Mouse (Mus musculus) CH12.LX (cell line): ENCODE results near the gene Tmem214.

Source experiments
- CTCF ChIP-seq, 2 experiments: IDR thresholded peaks in 1 of 2; conservative IDR thresholded peaks in 1 of 2; 2 replicates each; pipeline ENCODE4 v1.5.1; 2011 to 2012; ENCODE audit warnings: low read depth in 2 of 2, low read length in 2 of 2, improper control_type of control experiment in 1 of 2, inconsistent platforms in 1 of 2, mild to moderate bottlenecking in 1 of 2, moderate library complexity in 1 of 2
- E2F4 ChIP-seq: IDR thresholded peaks from 2 replicates; pipeline ENCODE4 v1.6.1; 2011; ENCODE audit warnings: low read depth, low read length, improper control_type of control experiment; ENCODE audit not compliant: insufficient replicate concordance
- ELF1 ChIP-seq: IDR thresholded peaks from 2 replicates; pipeline ENCODE4 v1.6.1; 2014; ENCODE audit warnings: low read depth, mild to moderate bottlenecking, inconsistent platforms, low read length, improper control_type of control experiment
- EP300 ChIP-seq: IDR thresholded peaks from 2 replicates; pipeline ENCODE4 v1.6.1; 2011; ENCODE audit warnings: low read length, improper control_type of control experiment
- GABPA ChIP-seq: IDR thresholded peaks from 2 replicates; pipeline ENCODE4 v1.6.1; 2012; ENCODE audit warnings: low read depth, low read length, improper control_type of control experiment, inconsistent platforms; ENCODE audit not compliant: insufficient replicate concordance
- MAX ChIP-seq: IDR thresholded peaks from 2 replicates; pipeline ENCODE4 v1.6.1; 2011; ENCODE audit warnings: low read length, improper control_type of control experiment
- POLR2A ChIP-seq: IDR thresholded peaks from 2 replicates; pipeline ENCODE4 v1.6.1; 2011; ENCODE audit warnings: low read depth, mild to moderate bottlenecking, improper control_type of control experiment, low read length
- RAD21 ChIP-seq: IDR thresholded peaks from 2 replicates; pipeline ENCODE4 v1.6.1; 2011; ENCODE audit warnings: low read depth, mild to moderate bottlenecking, low read length, improper control_type of control experiment, moderate library complexity
- RCOR1 ChIP-seq: conservative IDR thresholded peaks from 2 replicates; pipeline ENCODE4 v1.6.1; 2012; ENCODE audit warnings: low read depth, mild to moderate bottlenecking, inconsistent platforms, low read length, improper control_type of control experiment
- USF1 ChIP-seq: IDR thresholded peaks from 2 replicates; pipeline ENCODE4 v1.6.1; 2014; ENCODE audit warnings: low read depth, mild to moderate bottlenecking, inconsistent platforms, low read length, improper control_type of control experiment

DNA sequence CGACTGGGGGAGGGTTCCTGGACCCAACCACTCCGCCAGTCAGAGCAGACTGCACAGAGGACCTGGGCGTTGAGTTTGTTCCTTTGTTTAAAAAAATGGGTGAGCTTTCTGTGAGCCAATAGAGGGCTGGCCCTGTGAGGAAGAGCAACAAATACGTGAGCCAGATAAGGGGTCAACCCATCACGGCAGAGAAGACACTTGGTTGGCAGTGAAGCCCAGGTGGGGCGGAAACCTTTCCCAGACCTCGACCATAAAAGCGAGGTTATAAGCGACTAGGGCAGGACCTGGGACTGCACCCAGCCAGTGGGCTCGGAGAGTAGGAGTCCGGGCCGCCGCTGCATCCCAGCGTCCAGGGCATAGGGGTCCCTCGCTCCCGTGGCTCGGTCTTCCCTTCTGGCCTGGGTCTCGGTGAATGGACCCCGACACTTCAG is 19.5 kb downstream of the Tmem214 start:
- no peak for TF ChIP-seq CTCF (conservative IDR thresholded peaks at IDR 0.05 in 1 of 2, IDR thresholded peaks at IDR 0.05 in 1 of 2; ENCODE audit: low read depth in 2 of 2, low read length in 2 of 2)
- TF ChIP-seq MAX: no peak
- no peak for TF ChIP-seq RAD21
- TF ChIP-seq RCOR1: no peak
- peak; percentile 39; the same call in 1 of the 2 replicates for TF ChIP-seq ELF1
- TF ChIP-seq USF1: no peak
- no peak for TF ChIP-seq E2F4
- no peak for TF ChIP-seq GABPA
- peak; percentile 96 for TF ChIP-seq POLR2A
- TF ChIP-seq EP300: no peak
